Mouse (Mus musculus) forebrain, embryonic 16.5 days (tissue): ENCODE measurements around the gene Amt. TPM values are rescaled to one million over a fixed set of nuclear protein-coding genes. Genes with fewer than 3 reads are reported as not detected.
"Not testable (repeated sequence)": the region's sequence is repeated elsewhere in the genome, so short reads cannot be mapped to it uniquely, and the experiment has no call there.

Experiments used
- ATAC-seq: fragments of 200-750 bp; cut with Nextera tagmentation; 2 replicates; pipeline ENCODE4 v1.8.0; 2017; ENCODE audit warnings: mild to moderate bottlenecking, moderate library complexity
- H3K27ac ChIP-seq: fragments of 300-500 bp; sonication (generic); 2 replicates; pipeline ENCODE4 v1.5.1; 2014; ENCODE audit warnings: low read length, control low read depth
- H3K27me3 ChIP-seq: fragments of 300-500 bp; sonication (generic); replicated peaks from 2 replicates; pipeline ENCODE4 v1.6.1; 2014; ENCODE audit warnings: low read length; ENCODE audit not compliant: control insufficient read depth, insufficient read depth
- H3K36me3 ChIP-seq: fragments of 300-500 bp; sonication (generic); 2 replicates; pipeline ENCODE4 v1.6.1; 2014; ENCODE audit not compliant: control insufficient read depth, insufficient read depth
- H3K4me1 ChIP-seq: fragments of 300-500 bp; sonication (generic); replicated peaks from 2 replicates; pipeline ENCODE4 v1.6.1; 2014; ENCODE audit warnings: low read length; ENCODE audit not compliant: control insufficient read depth, insufficient read depth
- H3K4me2 ChIP-seq: fragments of 300-500 bp; sonication (generic); 2 replicates; pipeline ENCODE4 v1.6.1; 2014; ENCODE audit warnings: mild to moderate bottlenecking, low read length, control low read depth
- H3K4me3 ChIP-seq: fragments of 300-500 bp; sonication (generic); replicated peaks from 2 replicates; pipeline ENCODE4 v1.5.1; 2014; ENCODE audit warnings: mild to moderate bottlenecking, low read length, control low read depth
- H3K9ac ChIP-seq: fragments of 300-500 bp; sonication (generic); replicated peaks from 2 replicates; pipeline ENCODE4 v1.6.1; 2014; ENCODE audit warnings: low read depth, low read length, control low read depth
- H3K9me3 ChIP-seq: fragments of 300-500 bp; sonication (generic); 2 replicates; pipeline ENCODE4 v1.6.1; 2016; ENCODE audit warnings: low read length; ENCODE audit not compliant: control insufficient read depth
- WGBS: fragments of 180-500 bp; shearing (Covaris S2); extraction: QIAGEN DNeasy Blood & Tissue Kit; methylation state at CpG from one replicate; pipeline ENCODE4 v1.1.7; 2014; 5-methylcytosine and 5-hydroxymethylcytosine counted together
- polyA plus RNA-seq: library from polyadenylated mRNA; unstranded; fragments of >200 nt; fragmentation: Nextera tagmentation; extraction: Ambion mirVana; gene quantifications from 2 replicates; pipeline ENCODE4 v1.2.1, GENCODE M21; 2015

The Amt gene
- polyA plus RNA-seq, 1 experiment from 2014 or later: 23.8 TPM

GRCm38 (mm10) chr9:108278697-108279450 lies 17.8 kb upstream of the Amt start:
- H3K9ac ChIP-seq: no peak overlapping the region
- no peak for ATAC-seq
- H3K4me2 ChIP-seq: no peak overlapping the region
- 65% methylated on average over 10 of the region's 10 CpGs for WGBS
- H3K9me3 ChIP-seq: no peaks in the 10 kb centered on the region
- no peaks in the 10 kb centered on the region for H3K36me3 ChIP-seq
- H3K4me3 ChIP-seq: no peak overlapping the region
- no peak overlapping the region for H3K27ac ChIP-seq
- H3K27me3 ChIP-seq: no peaks in the 10 kb centered on the region
- H3K4me1 ChIP-seq: no peaks in the 10 kb centered on the region

- Histone ChIP-seq H3K9me3 (no peaks in the 10 kb centered on the region), H3K4me1 (no peaks in the 10 kb centered on the region), H3K36me3 (no peaks in the 10 kb centered on the region), H3K27me3 (no peaks in the 10 kb centered on the region), H3K4me3 (no peak overlapping the region), H3K4me2 (no peak overlapping the region), H3K9ac (no peak overlapping the region), H3K27ac (no peak overlapping the region)
- ATAC-seq: no peak
- WGBS: 47% methylated on average over 8 of the region's 8 CpGs
Observed at GRCm38 (mm10) chr9:108280071-108280828, 16.4 kb upstream of the Amt start.

- Histone ChIP-seq H3K27me3 (no peaks in the 10 kb centered on the region), H3K27ac (no peak overlapping the region), H3K4me3 (no peak overlapping the region), H3K9ac (no peak overlapping the region), H3K36me3 (no peaks in the 10 kb centered on the region), H3K4me1 (no peaks in the 10 kb centered on the region; the same call in 1 of the 2 replicates), H3K9me3 (no peaks in the 10 kb centered on the region), H3K4me2 (no peak overlapping the region)
- ATAC-seq: peak; percentile 73
- 15% methylated on average over 6 of the region's 6 CpGs for WGBS
Observed at GRCm38 (mm10) chr9:108284410-108284809, 12.2 kb upstream of the Amt start.

- not testable (repeated sequence) for H3K4me2 ChIP-seq, H3K4me3 ChIP-seq, H3K9ac ChIP-seq, H3K36me3 ChIP-seq, H3K27ac ChIP-seq, H3K27me3 ChIP-seq, H3K4me1 ChIP-seq, ATAC-seq, H3K9me3 ChIP-seq
- 90% methylated on average over 4 of the region's 6 CpGs for WGBS
Observed at GRCm38 (mm10) chr9:108287526-108288238, 9.0 kb upstream of the Amt start.

- Histone ChIP-seq H3K4me3 (peak overlapping the region; percentile 69), H3K4me1 (peaks cover 8% of the 10 kb centered on the region), H3K9me3 (no peaks in the 10 kb centered on the region), H3K9ac (peak overlapping the region; percentile 84), H3K4me2 (peak overlapping the region; percentile 80), H3K27ac (peak overlapping the region; percentile 99), H3K36me3 (peaks cover 4% of the 10 kb centered on the region; the same call in 1 of the 2 replicates), H3K27me3 (no peaks in the 10 kb centered on the region)
- no peak for ATAC-seq
- WGBS: 61% methylated on average over 2 of the region's 2 CpGs
Observed at GRCm38 (mm10) chr9:108289347-108289746, 7.3 kb upstream of the Amt start.

- WGBS: under 1% methylated on average over 32 of the region's 32 CpGs
- Histone ChIP-seq H3K4me1 (peaks cover 8% of the 10 kb centered on the region), H3K4me2 (peak within 1 kb of the TSS; percentile 80), H3K9me3 (no peaks in the 10 kb centered on the region), H3K27ac (peak within 1 kb of the TSS; percentile 99), H3K36me3 (peaks cover 4% of the 10 kb centered on the region), H3K27me3 (no peaks in the 10 kb centered on the region), H3K9ac (peak within 1 kb of the TSS; percentile 84), H3K4me3 (peak within 1 kb of the TSS; percentile 69)
- ATAC-seq: peak; percentile 99
Observed at GRCm38 (mm10) chr9:108290016-108290750, 6.5 kb upstream of the Amt start, which contains the start of gene Nicn1. TSS of gene Nicn1 (plus strand) at chr9:108290429.

- no peaks in the 10 kb centered on the region for H3K9me3 ChIP-seq
- H3K4me2 ChIP-seq: peak overlapping the region; percentile 67
- H3K4me3 ChIP-seq: peak overlapping the region; percentile 69
- no peaks in the 10 kb centered on the region for H3K27me3 ChIP-seq
- peak overlapping the region; percentile 87 for H3K27ac ChIP-seq
- H3K36me3 ChIP-seq: peaks cover 4% of the 10 kb centered on the region
- 42% methylated on average over 6 of the region's 6 CpGs for WGBS
- H3K9ac ChIP-seq: peak overlapping the region; percentile 76
- H3K4me1 ChIP-seq: peaks cover 8% of the 10 kb centered on the region
- ATAC-seq: no peak
Observed at GRCm38 (mm10) chr9:108290773-108291172, 5.9 kb upstream of the Amt start.

- H3K4me2 ChIP-seq: no peak overlapping the region
- no peak overlapping the region for H3K27ac ChIP-seq
- 86% methylated on average over 3 of the region's 3 CpGs for WGBS
- no peak overlapping the region for H3K4me3 ChIP-seq
- no peaks in the 10 kb centered on the region for H3K9me3 ChIP-seq
- peaks cover 8% of the 10 kb centered on the region; the same call in 1 of the 2 replicates for H3K36me3 ChIP-seq
- H3K4me1 ChIP-seq: peaks cover 7% of the 10 kb centered on the region
- H3K9ac ChIP-seq: no peak overlapping the region
- no peaks in the 10 kb centered on the region for H3K27me3 ChIP-seq
- no peak for ATAC-seq
Observed at GRCm38 (mm10) chr9:108301853-108302252, 5.2 kb downstream of the Amt start.
